Mouse (Mus musculus): ENCODE data around the gene Colgalt1. TPM values are rescaled to one million over a fixed set of nuclear protein-coding genes. Genes with fewer than 3 reads are reported as not detected.

Colgalt1 gene
- polyA plus RNA-seq, 1 experiment from 2014 or later = 68.0 TPM

GRCm38 (mm10) chr8:71668220-71668975 lies 57.6 kb downstream of the Colgalt1 start:
- ATAC-seq = 0 out of 2 replicates have a peak, but pooled peaks have one; percentile 17
- H3K27ac ChIP-seq (ENCODE audit: low read length) = no peak overlapping the region
- H3K4me1 ChIP-seq (ENCODE audit: control insufficient read depth, insufficient read depth, low read length) = peaks cover 40% of the 10 kb centered on the region
- WGBS = 4% methylated on average over 21 of the region's 21 CpGs
- no peaks in the 10 kb centered on the region for H3K36me3 ChIP-seq (ENCODE audit: control insufficient read depth, insufficient read depth, low read length)
- H3K4me2 ChIP-seq (ENCODE audit: low read depth, low read length) = peak overlapping the region; percentile 44
- H3K9me3 ChIP-seq (ENCODE audit: control insufficient read depth, low read length) = no peaks in the 10 kb centered on the region
- 0 out of 2 replicates have a peak overlapping the region, but pooled peaks have one; percentile 24 for H3K9ac ChIP-seq (ENCODE audit: low read depth, low read length)
- H3K27me3 ChIP-seq (replicated peaks; ENCODE audit: control insufficient read depth, insufficient read depth, low read length) = peaks cover 12% of the 10 kb centered on the region; the same call in 1 of the 2 replicates
- peak overlapping the region; percentile 19; the same call in 1 of the 2 replicates for H3K4me3 ChIP-seq (ENCODE audit: low read length)

GRCm38 (mm10) chr8:71670198-71670597 lies 59.4 kb downstream of the Colgalt1 start:
- Histone ChIP-seq H3K4me1 (ENCODE audit: control insufficient read depth, insufficient read depth, low read length) (peaks cover 38% of the 10 kb centered on the region), H3K9ac (ENCODE audit: low read depth, low read length) (peak overlapping the region; percentile 36; the same call in 1 of the 2 replicates), H3K9me3 (ENCODE audit: control insufficient read depth, low read length) (no peaks in the 10 kb centered on the region), H3K36me3 (ENCODE audit: control insufficient read depth, insufficient read depth, low read length) (no peaks in the 10 kb centered on the region), H3K4me3 (ENCODE audit: low read length) (peak overlapping the region; percentile 58), H3K27me3 (replicated peaks; ENCODE audit: control insufficient read depth, insufficient read depth, low read length) (peaks cover 12% of the 10 kb centered on the region; the same call in 1 of the 2 replicates), H3K4me2 (ENCODE audit: low read depth, low read length) (peak overlapping the region; percentile 97), H3K27ac (ENCODE audit: low read length) (no peak overlapping the region)
- 9% methylated on average over 12 of the region's 12 CpGs for WGBS
- ATAC-seq = no peak

GRCm38 (mm10) chr8:71670621-71671548 lies 60.1 kb downstream of the Colgalt1 start:
- H3K4me1 ChIP-seq (ENCODE audit: control insufficient read depth, insufficient read depth, low read length) = peaks cover 37% of the 10 kb centered on the region
- H3K27ac ChIP-seq (ENCODE audit: low read length) = no peak overlapping the region
- peak; percentile 31 for ATAC-seq
- H3K27me3 ChIP-seq (replicated peaks; ENCODE audit: control insufficient read depth, insufficient read depth, low read length) = peaks cover 12% of the 10 kb centered on the region; the same call in 1 of the 2 replicates
- H3K4me3 ChIP-seq (ENCODE audit: low read length) = peak overlapping the region; percentile 58
- WGBS = under 1% methylated on average over 63 of the region's 64 CpGs
- peak overlapping the region; percentile 36 for H3K9ac ChIP-seq (ENCODE audit: low read depth, low read length)
- no peaks in the 10 kb centered on the region for H3K36me3 ChIP-seq (ENCODE audit: control insufficient read depth, insufficient read depth, low read length)
- H3K4me2 ChIP-seq (ENCODE audit: low read depth, low read length) = peak overlapping the region; percentile 97
- H3K9me3 ChIP-seq (ENCODE audit: control insufficient read depth, low read length) = no peaks in the 10 kb centered on the region

- peak; percentile 64 for ATAC-seq
- Histone ChIP-seq H3K27me3 (replicated peaks; ENCODE audit: control insufficient read depth, insufficient read depth, low read length) (peaks cover 12% of the 10 kb centered on the region; the same call in 1 of the 2 replicates), H3K4me3 (ENCODE audit: low read length) (peak within 1 kb of the TSS; percentile 58), H3K4me2 (ENCODE audit: low read depth, low read length) (peak within 1 kb of the TSS; percentile 97), H3K36me3 (ENCODE audit: control insufficient read depth, insufficient read depth, low read length) (no peaks in the 10 kb centered on the region), H3K9me3 (ENCODE audit: control insufficient read depth, low read length) (no peaks in the 10 kb centered on the region), H3K27ac (ENCODE audit: low read length) (peak within 1 kb of the TSS; percentile 39; the same call in 1 of the 2 replicates), H3K4me1 (ENCODE audit: control insufficient read depth, insufficient read depth, low read length) (peaks cover 33% of the 10 kb centered on the region), H3K9ac (ENCODE audit: low read depth, low read length) (peak within 1 kb of the TSS; percentile 59)
- under 1% methylated on average over 41 of the region's 42 CpGs for WGBS
Measured at GRCm38 (mm10) chr8:71671549-71671965, 60.8 kb downstream of the Colgalt1 start, which contains the start of gene Unc13a. Gene Unc13a (minus strand): TSS chr8:71671757.

- no peaks in the 10 kb centered on the region for H3K36me3 ChIP-seq (ENCODE audit: control insufficient read depth, insufficient read depth, low read length)
- no peaks in the 10 kb centered on the region for H3K9me3 ChIP-seq (ENCODE audit: control insufficient read depth, low read length)
- peaks cover 33% of the 10 kb centered on the region for H3K4me1 ChIP-seq (ENCODE audit: control insufficient read depth, insufficient read depth, low read length)
- H3K27me3 ChIP-seq (replicated peaks; ENCODE audit: control insufficient read depth, insufficient read depth, low read length) = peaks cover 12% of the 10 kb centered on the region; the same call in 1 of the 2 replicates
- peak overlapping the region; percentile 39; the same call in 1 of the 2 replicates for H3K27ac ChIP-seq (ENCODE audit: low read length)
- 54% methylated on average over 6 of the region's 6 CpGs for WGBS
- no peak overlapping the region for H3K9ac ChIP-seq (ENCODE audit: low read depth, low read length)
- H3K4me3 ChIP-seq (ENCODE audit: low read length) = peak overlapping the region; percentile 58
- no peak for ATAC-seq
- peak overlapping the region; percentile 97; the same call in 1 of the 2 replicates for H3K4me2 ChIP-seq (ENCODE audit: low read depth, low read length)
Measured at GRCm38 (mm10) chr8:71672168-71672735, 61.5 kb downstream of the Colgalt1 start.

- Histone ChIP-seq H3K4me2 (ENCODE audit: low read depth, low read length) (no peak overlapping the region), H3K9ac (ENCODE audit: low read depth, low read length) (no peak overlapping the region), H3K4me1 (ENCODE audit: control insufficient read depth, insufficient read depth, low read length) (peaks cover 27% of the 10 kb centered on the region), H3K36me3 (ENCODE audit: control insufficient read depth, insufficient read depth, low read length) (no peaks in the 10 kb centered on the region), H3K27me3 (replicated peaks; ENCODE audit: control insufficient read depth, insufficient read depth, low read length) (peaks cover 7% of the 10 kb centered on the region), H3K27ac (ENCODE audit: low read length) (no peak overlapping the region), H3K4me3 (ENCODE audit: low read length) (no peak overlapping the region), H3K9me3 (ENCODE audit: control insufficient read depth, low read length) (no peaks in the 10 kb centered on the region)
- WGBS = 66% methylated on average over 2 of the region's 2 CpGs
- no peak for ATAC-seq
Measured at GRCm38 (mm10) chr8:71674071-71674470, 63.3 kb downstream of the Colgalt1 start.

Small RNAs within 50 kb of the gene (microRNA-seq; reads per million reads assigned to microRNA genes)
- gene Mir6769b = not detected

Other genes with a start within 250 kb of the Colgalt1 start
- gene Use1, start 244.2 kb upstream of the Colgalt1 start, polyA plus RNA-seq (2015; fragmentation: Nextera tagmentation; extraction: Ambion mirVana) = 89.5 and 95.8 TPM in 2 replicates
- gene Ocel1, start 239.7 kb upstream of the Colgalt1 start, polyA plus RNA-seq (2015; fragmentation: Nextera tagmentation; extraction: Ambion mirVana) = 6.3 and 8.5 TPM in 2 replicates
- gene Nr2f6, start 229.0 kb upstream of the Colgalt1 start, polyA plus RNA-seq (2015; fragmentation: Nextera tagmentation; extraction: Ambion mirVana) = 35.8 and 51.1 TPM in 2 replicates
- 10.8 and 10.9 TPM in 2 replicates for gene Ushbp1, start 215.2 kb upstream of the Colgalt1 start, polyA plus RNA-seq (2015; fragmentation: Nextera tagmentation; extraction: Ambion mirVana)
- 84.7 and 86.9 TPM in 2 replicates for gene Babam1, start 214.1 kb upstream of the Colgalt1 start, polyA plus RNA-seq (2015; fragmentation: Nextera tagmentation; extraction: Ambion mirVana)
- gene Ankle1, start 205.0 kb upstream of the Colgalt1 start, polyA plus RNA-seq (2015; fragmentation: Nextera tagmentation; extraction: Ambion mirVana) = 32.0 and 39.4 TPM in 2 replicates
- gene Abhd8, start 147.3 kb upstream of the Colgalt1 start, polyA plus RNA-seq (2015; fragmentation: Nextera tagmentation; extraction: Ambion mirVana) = 24.0 and 25.1 TPM in 2 replicates
- 224 and 234 TPM in 2 replicates for gene Mrpl34, start 146.0 kb upstream of the Colgalt1 start, polyA plus RNA-seq (2015; fragmentation: Nextera tagmentation; extraction: Ambion mirVana)
- gene Dda1, start 141.8 kb upstream of the Colgalt1 start, polyA plus RNA-seq (2015; fragmentation: Nextera tagmentation; extraction: Ambion mirVana) = 88.1 and 91.7 TPM in 2 replicates
- gene Ano8, start 125.0 kb upstream of the Colgalt1 start, polyA plus RNA-seq (2015; fragmentation: Nextera tagmentation; extraction: Ambion mirVana) = 0.20 and 0.43 TPM in 2 replicates
- 14.0 and 14.9 TPM in 2 replicates for gene Gtpbp3, start 122.9 kb upstream of the Colgalt1 start, polyA plus RNA-seq (2015; fragmentation: Nextera tagmentation; extraction: Ambion mirVana)
- gene Plvap, start 99.2 kb upstream of the Colgalt1 start, polyA plus RNA-seq (2015; fragmentation: Nextera tagmentation; extraction: Ambion mirVana) = 70.9 and 80.9 TPM in 2 replicates
- gene Ccdc194, start 85.3 kb upstream of the Colgalt1 start, polyA plus RNA-seq (2015; fragmentation: Nextera tagmentation; extraction: Ambion mirVana) = 0.26 and 0.28 TPM in 2 replicates
- gene Bst2, start 73.5 kb upstream of the Colgalt1 start, polyA plus RNA-seq (2015; fragmentation: Nextera tagmentation; extraction: Ambion mirVana) = 38.8 and 42.0 TPM in 2 replicates
- 126 and 130 TPM in 2 replicates for gene Mvb12a, start 68.1 kb upstream of the Colgalt1 start, polyA plus RNA-seq (2015; fragmentation: Nextera tagmentation; extraction: Ambion mirVana)
- 1.3 and 1.8 TPM in 2 replicates for gene Tmem221, start 52.1 kb upstream of the Colgalt1 start, polyA plus RNA-seq (2015; fragmentation: Nextera tagmentation; extraction: Ambion mirVana)
- gene Nxnl1, start 44.4 kb upstream of the Colgalt1 start, polyA plus RNA-seq (2015; fragmentation: Nextera tagmentation; extraction: Ambion mirVana) = 0.06 TPM in 1 of 2 replicates, not detected in the other
- gene Slc27a1, start 42.1 kb upstream of the Colgalt1 start, polyA plus RNA-seq (2015; fragmentation: Nextera tagmentation; extraction: Ambion mirVana) = 21.0 and 24.3 TPM in 2 replicates
- gene Pgls, start 18.8 kb upstream of the Colgalt1 start, polyA plus RNA-seq (2015; fragmentation: Nextera tagmentation; extraction: Ambion mirVana) = 244 and 252 TPM in 2 replicates
- 3.0 and 3.5 TPM in 2 replicates for gene Fam129c, start 13.3 kb upstream of the Colgalt1 start, polyA plus RNA-seq (2015; fragmentation: Nextera tagmentation; extraction: Ambion mirVana)
- 0.98 and 1.2 TPM in 2 replicates for gene Unc13a, start 60.8 kb downstream of the Colgalt1 start, polyA plus RNA-seq (2015; fragmentation: Nextera tagmentation; extraction: Ambion mirVana)
- gene Jak3, start 65.3 kb downstream of the Colgalt1 start, polyA plus RNA-seq (2015; fragmentation: Nextera tagmentation; extraction: Ambion mirVana) = 11.5 and 13.5 TPM in 2 replicates
- 2.4 and 2.5 TPM in 2 replicates for gene Insl3, start 78.2 kb downstream of the Colgalt1 start, polyA plus RNA-seq (2015; fragmentation: Nextera tagmentation; extraction: Ambion mirVana)
- gene B3gnt3, start 90.8 kb downstream of the Colgalt1 start, polyA plus RNA-seq (2015; fragmentation: Nextera tagmentation; extraction: Ambion mirVana) = 19.2 and 20.9 TPM in 2 replicates
- 5.0 and 6.4 TPM in 2 replicates for gene Fcho1, start 114.7 kb downstream of the Colgalt1 start, polyA plus RNA-seq (2015; fragmentation: Nextera tagmentation; extraction: Ambion mirVana)